Mouse (Mus musculus) myocyte (in vitro differentiated cells): ENCODE measurements around the gene Gm20696. TPM values are rescaled to one million over a fixed set of nuclear protein-coding genes. Genes with fewer than 3 reads are reported as not detected.
A peak's percentile ranks its signal among the peaks of the same experiment; 100 is the strongest.

Experiments used
- H3K27me3 ChIP-seq: one replicate; pipeline ENCODE4 v1.6.1; 2011; ENCODE audit not compliant: control insufficient read depth, insufficient read depth, insufficient read length
- H3K36me3 ChIP-seq: one replicate; pipeline ENCODE4 v1.6.1; 2011; ENCODE audit not compliant: control insufficient read depth, insufficient read depth
- H3K4me2 ChIP-seq: one replicate; pipeline ENCODE4 v1.6.1; 2011; ENCODE audit warnings: low read depth, control low read depth
- H3K4me3 ChIP-seq: one replicate; pipeline ENCODE4 v1.5.1; 2011; ENCODE audit warnings: mild to moderate bottlenecking, control low read depth, moderate library complexity
- H3K79me2 ChIP-seq: one replicate; pipeline ENCODE4 v1.6.1; 2011; ENCODE audit not compliant: control insufficient read depth, insufficient read depth
- H3ac ChIP-seq: one replicate; pipeline ENCODE4 v1.6.1; 2011; ENCODE audit not compliant: control insufficient read depth, insufficient read length
- CEBPB ChIP-seq: IDR thresholded peaks from 2 replicates; pipeline ENCODE4 v1.6.1; 2011; ENCODE audit warnings: mild to moderate bottlenecking, moderate library complexity; ENCODE audit not compliant: poor library complexity, insufficient read depth, severe bottlenecking
- E2F4 ChIP-seq: IDR thresholded peaks from one replicate; pipeline ENCODE4 v1.6.1; 2011; ENCODE audit warnings: mild to moderate bottlenecking, control low read depth, moderate library complexity; ENCODE audit not compliant: insufficient read depth
- MAX ChIP-seq: IDR thresholded peaks from one replicate; pipeline ENCODE4 v1.6.1; 2011; ENCODE audit warnings: low read depth, mild to moderate bottlenecking, control low read depth
- MYOD1 ChIP-seq, 3 experiments: IDR thresholded peaks; one replicate each; pipeline ENCODE4 v1.6.1; 2011; ENCODE audit warnings: control low read depth in 2 of 3, low read depth in 2 of 3, mild to moderate bottlenecking in 2 of 3, moderate library complexity in 1 of 3; ENCODE audit not compliant: insufficient read length in 2 of 3, control insufficient read depth in 1 of 3
- MYOG ChIP-seq, 3 experiments: IDR thresholded peaks; one replicate each; pipeline ENCODE4 v1.6.1; 2011; ENCODE audit warnings: control low read depth in 2 of 3, low read depth in 2 of 3, mild to moderate bottlenecking in 2 of 3; ENCODE audit not compliant: insufficient read length in 2 of 3, control insufficient read depth in 1 of 3, insufficient read depth in 1 of 3
- POLR2A ChIP-seq: IDR thresholded peaks from one replicate; pipeline ENCODE4 v1.6.1; 2011; ENCODE audit warnings: low read depth, mild to moderate bottlenecking, control low read depth, moderate library complexity; ENCODE audit not compliant: insufficient read length
- POLR2AphosphoS2 ChIP-seq: IDR thresholded peaks from one replicate; pipeline ENCODE4 v1.6.1; 2011; ENCODE audit warnings: low read depth, control low read depth; ENCODE audit not compliant: insufficient read length
- REST ChIP-seq: IDR thresholded peaks from one replicate; pipeline ENCODE4 v1.6.1; 2011; ENCODE audit warnings: mild to moderate bottlenecking, control low read depth, moderate library complexity; ENCODE audit not compliant: insufficient read depth, insufficient read length
- SRF ChIP-seq: IDR thresholded peaks from one replicate; pipeline ENCODE4 v1.6.1; 2011; ENCODE audit warnings: low read depth; ENCODE audit not compliant: control insufficient read depth, insufficient read length
- TCF12 ChIP-seq: IDR thresholded peaks from one replicate; pipeline ENCODE4 v1.6.1; 2011; ENCODE audit warnings: mild to moderate bottlenecking, control low read depth; ENCODE audit not compliant: poor library complexity, insufficient read depth, severe bottlenecking
- TCF3 ChIP-seq: IDR thresholded peaks from one replicate; pipeline ENCODE4 v1.6.1; 2011; ENCODE audit warnings: low read depth, control low read depth; ENCODE audit not compliant: insufficient read length
- USF1 ChIP-seq: IDR thresholded peaks from one replicate; pipeline ENCODE4 v1.6.1; 2011; ENCODE audit warnings: low read depth, mild to moderate bottlenecking, control low read depth, moderate library complexity
- polyA plus RNA-seq: library from polyadenylated mRNA; unstranded; fragments of >200 nt; fragmentation: generic; extraction: Trizol; gene quantifications from one replicate; pipeline ENCODE4 v1.2.1, GENCODE M21; 2012; ENCODE audit warnings: missing spikeins

Gm20696 gene
- polyA plus RNA-seq, 1 experiment, result 0.13 TPM

DNA sequence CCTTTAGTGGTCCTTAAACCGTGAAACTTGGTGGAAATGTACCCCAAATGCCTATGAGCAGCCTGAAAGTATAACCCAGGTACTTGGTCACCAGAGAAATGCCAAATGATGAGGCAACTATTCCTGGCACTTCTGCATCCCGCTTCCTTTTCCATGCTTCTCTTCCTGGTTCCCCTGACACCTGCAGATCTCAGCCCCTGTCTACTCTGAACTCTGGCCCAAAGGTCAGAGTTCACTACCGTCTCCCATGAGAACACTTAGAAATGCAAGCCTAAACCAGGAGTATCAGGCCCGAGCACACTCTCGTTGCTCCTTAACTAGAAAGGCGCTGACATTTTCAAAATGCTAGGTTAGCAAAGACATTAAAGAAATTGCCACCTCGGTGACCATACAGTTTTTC, 394.9 kb downstream of the Gm20696 start:
- no peak overlapping the region for H3ac ChIP-seq
- no peak for TF ChIP-seq TCF12
- no peak for TF ChIP-seq MAX
- no peak for TF ChIP-seq MYOG (IDR thresholded peaks at IDR 0.05; ENCODE audit: control insufficient read depth in 1 of 3, insufficient read depth in 1 of 3, insufficient read length in 2 of 3, low read depth in 2 of 3)
- no peak for TF ChIP-seq MYOD1 (IDR thresholded peaks at IDR 0.05; ENCODE audit: control insufficient read depth in 1 of 3, insufficient read length in 2 of 3, low read depth in 2 of 3)
- TF ChIP-seq SRF, result no peak
- TF ChIP-seq USF1, result no peak
- TF ChIP-seq POLR2AphosphoS2, result no peak
- no peak for TF ChIP-seq REST
- no peak for TF ChIP-seq TCF3
- TF ChIP-seq E2F4, result no peak
- TF ChIP-seq POLR2A, result no peak
- TF ChIP-seq CEBPB, result no peak
- no peaks in the 10 kb centered on the region for H3K79me2 ChIP-seq
- H3K27me3 ChIP-seq, result no peaks in the 10 kb centered on the region
- H3K36me3 ChIP-seq, result peaks cover 3% of the 10 kb centered on the region
- H3K4me2 ChIP-seq, result no peak overlapping the region
- H3K4me3 ChIP-seq, result no peak overlapping the region

DNA sequence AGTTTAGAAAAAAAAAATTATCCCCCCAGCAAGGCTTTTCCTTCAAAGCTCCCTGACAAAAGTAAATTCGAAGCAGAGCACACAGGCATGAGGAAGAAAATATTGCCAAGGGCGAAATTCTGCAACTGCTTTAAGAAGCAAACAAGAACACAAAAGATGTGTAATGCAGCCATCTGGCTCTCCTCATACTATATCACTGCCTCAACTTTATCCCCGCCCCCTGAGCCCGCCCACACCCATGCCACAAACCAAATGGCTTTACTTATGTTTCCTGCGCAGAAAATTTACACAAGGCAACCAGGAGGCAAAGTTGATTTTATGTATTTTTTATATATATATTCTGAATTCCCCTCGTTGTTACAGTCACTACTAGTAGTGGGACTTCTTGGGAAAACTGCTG, 396.7 kb downstream of the Gm20696 start:
- Histone ChIP-seq H3K4me2 (no peak overlapping the region), H3K27me3 (no peaks in the 10 kb centered on the region), H3K4me3 (no peak overlapping the region), H3K36me3 (peaks cover 3% of the 10 kb centered on the region), H3ac (no peak overlapping the region), H3K79me2 (no peaks in the 10 kb centered on the region)
- TF ChIP-seq REST (no peak), USF1 (no peak), TCF3 (no peak), MAX (no peak), E2F4 (no peak), POLR2A (no peak), TCF12 (no peak), MYOD1 (IDR thresholded peaks at IDR 0.05; ENCODE audit: control insufficient read depth in 1 of 3, insufficient read length in 2 of 3, low read depth in 2 of 3) (no peak), MYOG (IDR thresholded peaks at IDR 0.05; ENCODE audit: control insufficient read depth in 1 of 3, insufficient read depth in 1 of 3, insufficient read length in 2 of 3, low read depth in 2 of 3) (no peak), CEBPB (no peak), POLR2AphosphoS2 (no peak), SRF (no peak)

DNA sequence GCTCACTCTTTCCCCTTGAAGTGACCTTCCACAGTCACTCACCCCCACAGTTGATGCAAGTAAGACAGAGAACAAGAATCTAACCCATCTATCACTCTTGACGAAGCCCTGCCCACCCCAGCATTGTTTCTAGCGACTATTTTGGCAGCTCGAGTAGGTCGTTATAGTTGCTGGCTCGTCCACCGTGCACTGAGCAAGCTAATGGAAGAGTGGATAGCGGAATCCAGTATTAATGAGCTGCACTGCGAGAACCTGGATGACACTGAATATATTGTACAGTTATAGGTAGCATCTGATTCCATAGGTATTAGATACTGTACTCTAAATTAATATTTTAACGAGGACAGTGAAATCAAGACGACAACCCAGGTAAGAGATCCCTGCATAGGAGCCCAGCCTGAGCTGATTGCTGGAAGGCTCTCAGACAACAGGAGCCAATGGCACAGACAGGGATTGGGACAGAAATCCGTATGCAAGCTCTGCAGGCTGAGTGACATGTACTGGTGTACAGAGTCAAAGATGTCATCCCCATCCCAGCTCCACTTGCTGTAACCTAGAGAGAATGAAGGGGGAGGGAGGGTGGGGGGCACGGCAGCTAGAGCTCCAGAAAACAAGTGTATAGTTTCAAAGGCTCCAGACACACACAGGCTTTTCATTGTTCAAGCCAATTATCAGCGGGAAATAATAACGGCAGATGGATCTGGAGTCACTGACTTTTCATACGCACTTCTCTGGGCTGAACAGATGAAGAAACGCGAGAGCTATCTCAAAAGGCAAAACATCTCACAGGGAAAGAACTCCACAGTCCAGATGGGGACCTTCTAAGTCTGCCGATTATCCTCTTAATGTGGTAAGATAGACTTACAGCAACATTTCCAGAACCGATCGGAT, 398.2 kb downstream of the Gm20696 start:
- Histone ChIP-seq H3ac (no peak overlapping the region), H3K36me3 (peaks cover 2% of the 10 kb centered on the region), H3K79me2 (no peaks in the 10 kb centered on the region), H3K4me2 (no peak overlapping the region), H3K27me3 (no peaks in the 10 kb centered on the region), H3K4me3 (no peak overlapping the region)
- TF ChIP-seq SRF (no peak), TCF12 (no peak), E2F4 (no peak), CEBPB (no peak), REST (no peak), MAX (no peak), MYOD1 (IDR thresholded peaks at IDR 0.05; ENCODE audit: control insufficient read depth in 1 of 3, insufficient read length in 2 of 3, low read depth in 2 of 3) (no peak), POLR2AphosphoS2 (no peak), MYOG (IDR thresholded peaks at IDR 0.05; ENCODE audit: control insufficient read depth in 1 of 3, insufficient read depth in 1 of 3, insufficient read length in 2 of 3, low read depth in 2 of 3) (no peak), TCF3 (no peak), USF1 (no peak), POLR2A (no peak)

DNA sequence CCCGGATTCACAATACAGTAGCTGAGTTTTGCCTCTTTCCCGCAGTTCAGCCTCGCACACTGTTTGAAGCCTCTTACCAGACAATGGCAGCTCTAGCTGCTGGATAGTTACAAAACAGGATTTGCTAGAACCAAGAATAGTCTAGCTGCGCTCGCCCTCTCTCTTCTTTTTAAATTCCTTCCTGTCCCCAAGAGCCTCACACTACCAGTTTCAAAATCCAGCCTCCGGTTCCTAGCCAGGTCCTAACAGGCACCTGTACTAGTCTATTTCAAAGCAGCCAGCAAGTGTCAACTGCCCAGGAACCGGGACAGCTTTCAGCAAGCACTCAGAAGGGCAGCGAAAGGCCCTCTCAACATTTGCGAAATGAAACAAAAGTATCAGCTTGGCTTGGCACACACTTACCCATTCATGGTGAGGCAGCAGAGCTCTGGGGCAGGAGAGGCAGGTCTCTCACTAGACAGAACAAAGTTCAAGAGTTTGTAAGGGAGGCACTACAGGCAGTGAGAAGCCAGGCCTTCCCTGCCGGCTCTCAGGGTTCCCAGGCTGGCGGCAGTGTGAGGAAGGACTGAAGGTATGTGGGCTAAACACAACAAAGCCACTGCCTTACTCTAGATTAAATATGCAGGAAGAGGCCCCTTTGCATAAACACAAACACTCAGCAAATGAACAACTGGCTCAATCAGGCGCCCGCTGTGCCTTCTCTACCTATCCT, 400.5 kb downstream of the Gm20696 start:
- H3K27me3 ChIP-seq, result no peaks in the 10 kb centered on the region
- H3K79me2 ChIP-seq, result no peaks in the 10 kb centered on the region
- no peak for TF ChIP-seq E2F4
- TF ChIP-seq CEBPB, result no peak
- TF ChIP-seq MYOD1 (IDR thresholded peaks at IDR 0.05; ENCODE audit: control insufficient read depth in 1 of 3, insufficient read length in 2 of 3, low read depth in 2 of 3), result no peak
- no peak for TF ChIP-seq REST
- no peak for TF ChIP-seq POLR2A
- TF ChIP-seq POLR2AphosphoS2, result no peak
- TF ChIP-seq TCF12, result no peak
- no peak for TF ChIP-seq MAX
- no peak for TF ChIP-seq TCF3
- TF ChIP-seq MYOG (IDR thresholded peaks at IDR 0.05; ENCODE audit: control insufficient read depth in 1 of 3, insufficient read depth in 1 of 3, insufficient read length in 2 of 3, low read depth in 2 of 3), result no peak
- no peak for TF ChIP-seq SRF
- no peak for TF ChIP-seq USF1
- H3K36me3 ChIP-seq, result no peaks in the 10 kb centered on the region
- H3K4me3 ChIP-seq, result no peak overlapping the region
- peak overlapping the region; percentile 1 for H3K4me2 ChIP-seq
- H3ac ChIP-seq, result no peak overlapping the region
